ENCODE assay signal across 8 mouse cellular contexts in genomic region chr10:85127395-85128287, GRCm38 (mm10). TPM values are rescaled to one million over a fixed set of nuclear protein-coding genes. Genes with fewer than 3 reads are reported as not detected.
DNase-seq lines count a peak whose midpoint lies in the region; ATAC-seq and TF ChIP-seq lines count a peak whose summit lies in the region.

Mterf2 (minus strand) TSS chr10:85128027.

- H3K4me2 ChIP-seq in hindbrain, embryonic 13.5 days: peak within 1 kb of the TSS; percentile 76

- CTCF ChIA-PET in Patski (lab: Charles Lee): interaction anchor here (0.6 to 1.8 kb wide), 3 partner anchors 9 to 14 kb away, joined by 3 to 8 read pairs (median 4); no protein-coding TSS in a partner anchor

- DNase-seq in Patski (ENCODE audit: low read depth, low spot score): peak; percentile 81
- peak; percentile 97 to 98 for DNase-seq in cerebellum, postnatal 14 days
- DNase-seq in frontal cortex, postnatal 14 days (ENCODE audit: low spot score in 2 of 2): peak; percentile 92 to 95
- peak; percentile 72 to 79 for DNase-seq in layer of hippocampus, postnatal 25 days (ENCODE audit: extremely low spot score in 1 of 2, low spot score in 1 of 2)
- peak; percentile 98 for DNase-seq in lung, postnatal 25 days (ENCODE audit: low spot score)
- DNase-seq in retina, embryonic 14.5 days (ENCODE audit: low spot score): peak; percentile 98
- DNase-seq in thymus, postnatal 4 days: peak; percentile 86

- no peak for TF ChIP-seq CTCF in Patski (IDR thresholded peaks at IDR 0.05)

- peak within 1 kb of the TSS; percentile 69 for H3K27ac ChIP-seq in hindbrain, embryonic 13.5 days

- peak within 1 kb of the TSS; percentile 68 for H3K4me3 ChIP-seq in hindbrain, embryonic 13.5 days

- peak; percentile 99 for ATAC-seq in Patski
- ATAC-seq in hindbrain, embryonic 13.5 days (ENCODE audit: low FRiP score): peak; percentile 100

- WGBS in hindbrain, embryonic 13.5 days: 9% methylated on average over 20 of the region's 20 CpGs

- H3K4me1 ChIP-seq in hindbrain, embryonic 13.5 days (replicated peaks): peaks cover 20% of the 10 kb centered on the region

- H3K9me3 ChIP-seq in hindbrain, embryonic 13.5 days: no peaks in the 10 kb centered on the region

- no peaks in the 10 kb centered on the region for H3K27me3 ChIP-seq in Patski
- H3K27me3 ChIP-seq in hindbrain, embryonic 13.5 days: no peaks in the 10 kb centered on the region

- peaks cover 22% of the 10 kb centered on the region for H3K36me3 ChIP-seq in hindbrain, embryonic 13.5 days

- peak within 1 kb of the TSS; percentile 81 for H3K9ac ChIP-seq in hindbrain, embryonic 13.5 days

- POLR2A ChIA-PET in Patski (lab: Charles Lee): interaction anchor here (0.7 kb wide), 1 partner anchor 12 kb away, joined by 3 read pairs; no protein-coding TSS in a partner anchor

- in situ Hi-C loops in Patski (cut with MboI; ENCODE audit: low pct_unique_long_range_greater_than_20kb): no loop called here

RNA-seq across cellular contexts. Expression of gene Mterf2, which starts in this region (rescaled TPM):
- polyA plus RNA-seq in Patski (2021): 12.3 TPM
- polyA plus RNA-seq in hindbrain, embryonic 13.5 days (2015; fragmentation: Nextera tagmentation; extraction: Ambion mirVana): 34.3 and 38.5 TPM in 2 replicates
- 10 to 100 TPM; 16.2 to 17.8 TPM for total RNA-seq in layer of hippocampus, postnatal 25 days (2021)

Comparison
In these comparisons a context has a peak if more than half of its experiments do, and no peak if none do; other contexts are left out.
1. Peak in every context shown above with its lines: DNase-seq, ATAC-seq, H3K4me3 ChIP-seq and H3K27ac ChIP-seq.